Mouse (Mus musculus): Measurements from ENCODE around the gene Ensa.

GRCm38 (mm10) chr3:95663969-95664608, 39.3 kb downstream of the Ensa start:
- TF ChIP-seq CTCF (IDR thresholded peaks at IDR 0.05; ENCODE audit: low read depth, low read length): no peak
- no peak for TF ChIP-seq POLR2A (IDR thresholded peaks at IDR 0.05; ENCODE audit: extremely low read depth, insufficient read depth, low read length)

Data from liver, adult 2 months (tissue).